Comparison of ENCODE assay signal across 26 mouse cellular contexts in genomic region chr6:34046551-34047186, GRCm38 (mm10). TPM values are rescaled to one million over a fixed set of nuclear protein-coding genes. Genes with fewer than 3 reads are reported as not detected.
DNase-seq lines count a peak whose midpoint lies in the region; ATAC-seq and TF ChIP-seq lines count a peak whose summit lies in the region.
"Had no signal": no experiment of that assay in that cellular context is flagged by ENCODE, and none has a peak within 500 bp of the region (broad histone marks: within the 10 kb centered on the region; RNA-seq: fewer than 3 reads in every experiment).

No protein-coding gene starts in this region.

- H3K4me3 ChIP-seq in forebrain, embryonic 11.5 days (ENCODE audit: low read depth, low read length), result no peak overlapping the region
- no peak overlapping the region for H3K4me3 ChIP-seq in forebrain, embryonic 13.5 days
- no peak overlapping the region for H3K4me3 ChIP-seq in lung, embryonic 14.5 days (ENCODE audit: low read depth, low read length)
- H3K4me3 ChIP-seq in lung, adult 2 months (replicated peaks; ENCODE audit: extremely low read depth, low read depth, low read length), result no peak overlapping the region
- H3K4me3 ChIP-seq in kidney, embryonic 15.5 days (replicated peaks), result no peak overlapping the region
- H3K4me3 ChIP-seq: embryonic facial prominence, embryonic 15.5 days; forebrain, embryonic 15.5 days; gastrocnemius, adult 2 months; heart, embryonic 15.5 days; left cerebral cortex, adult 2 months; limb, embryonic 12.5 days; megakaryocyte, embryonic 14.5 days had no signal

- no peak for ATAC-seq in forebrain, embryonic 11.5 days (replicated peaks; ENCODE audit: low FRiP score)
- ATAC-seq in forebrain, embryonic 13.5 days, result no peak
- no peak for ATAC-seq in lung, embryonic 14.5 days (ENCODE audit: insufficient read depth)
- ATAC-seq in kidney, embryonic 15.5 days (replicated peaks; ENCODE audit: low FRiP score), result no peak
- ATAC-seq: forebrain, embryonic 15.5 days; inflammation-experienced regulatory T-cells, adult 6 months had no signal

- no peak overlapping the region for H3K9ac ChIP-seq in forebrain, embryonic 11.5 days (ENCODE audit: low read length)
- H3K9ac ChIP-seq in forebrain, embryonic 13.5 days, result no peak overlapping the region
- no peak overlapping the region for H3K9ac ChIP-seq in lung, embryonic 14.5 days
- H3K9ac ChIP-seq in kidney, embryonic 15.5 days, result no peak overlapping the region
- H3K9ac ChIP-seq: embryonic facial prominence, embryonic 15.5 days; forebrain, embryonic 15.5 days; heart, embryonic 15.5 days; limb, embryonic 12.5 days; liver, embryonic 14.5 days had no signal

- H3K36me3 ChIP-seq in forebrain, embryonic 11.5 days (ENCODE audit: control insufficient read depth, insufficient read depth, low read length), result no peaks in the 10 kb centered on the region
- H3K36me3 ChIP-seq in forebrain, embryonic 13.5 days (ENCODE audit: poor library complexity, severe bottlenecking), result no peaks in the 10 kb centered on the region
- no peaks in the 10 kb centered on the region for H3K36me3 ChIP-seq in lung, embryonic 14.5 days (ENCODE audit: insufficient read depth)
- H3K36me3 ChIP-seq in kidney, embryonic 15.5 days, result no peaks in the 10 kb centered on the region
- H3K36me3 ChIP-seq: embryonic facial prominence, embryonic 15.5 days; forebrain, embryonic 15.5 days; heart, embryonic 15.5 days; limb, embryonic 12.5 days had no signal

- peak; percentile 48 for DNase-seq in forebrain, embryonic 11.5 days (ENCODE audit: low spot score)
- peak; percentile 24 for DNase-seq in lung, embryonic 14.5 days
- no peak for DNase-seq in lung, adult 2 months
- peak; percentile 49 for DNase-seq in brain, adult 2 months (ENCODE audit: low read depth, low spot score)
- peak; percentile 69 for DNase-seq in retina, embryonic 14.5 days (ENCODE audit: low spot score)
- no peak for DNase-seq in adrenal gland, adult 8-10 months
- DNase-seq: adrenal gland, adult 2 months; cerebellum, adult 11-12 months; cerebellum, postnatal 25 days; gastrocnemius, adult 2 months; kidney, postnatal 10 days; lung, postnatal 14 days; thymus, postnatal 25 days had no signal

- TF ChIP-seq CTCF in lung, embryonic 14.5 days (IDR thresholded peaks at IDR 0.05; ENCODE audit: low read depth), result no peak
- no peak for TF ChIP-seq CTCF in lung, adult 2 months (IDR thresholded peaks at IDR 0.05; ENCODE audit: insufficient read depth, low read length)

- no peak overlapping the region for H3K27ac ChIP-seq in forebrain, embryonic 11.5 days (ENCODE audit: low read depth, low read length)
- H3K27ac ChIP-seq in forebrain, embryonic 13.5 days, result no peak overlapping the region
- peak overlapping the region; percentile 32; the same call in 1 of the 2 replicates for H3K27ac ChIP-seq in lung, embryonic 14.5 days (ENCODE audit: low read depth)
- H3K27ac ChIP-seq in kidney, embryonic 15.5 days, result no peak overlapping the region
- H3K27ac ChIP-seq: embryonic facial prominence, embryonic 15.5 days; forebrain, embryonic 15.5 days; gastrocnemius, adult 2 months; heart, embryonic 15.5 days; left cerebral cortex, adult 2 months; limb, embryonic 12.5 days; liver, embryonic 14.5 days had no signal

- no peaks in the 10 kb centered on the region for H3K27me3 ChIP-seq in forebrain, embryonic 11.5 days (ENCODE audit: control insufficient read depth, insufficient read depth, low read length)
- H3K27me3 ChIP-seq in forebrain, embryonic 13.5 days, result peaks cover 3% of the 10 kb centered on the region; the same call in 1 of the 2 replicates
- H3K27me3 ChIP-seq in lung, embryonic 14.5 days (ENCODE audit: insufficient read depth, low read length), result no peaks in the 10 kb centered on the region
- H3K27me3 ChIP-seq in kidney, embryonic 15.5 days, result no peaks in the 10 kb centered on the region
- H3K27me3 ChIP-seq: CH12.LX; embryonic facial prominence, embryonic 15.5 days; forebrain, embryonic 15.5 days; heart, embryonic 15.5 days had no signal

- H3K9me3 ChIP-seq in forebrain, embryonic 11.5 days (ENCODE audit: control insufficient read depth, low read length), result no peaks in the 10 kb centered on the region
- H3K9me3 ChIP-seq in forebrain, embryonic 13.5 days (replicated peaks), result no peaks in the 10 kb centered on the region
- no peaks in the 10 kb centered on the region for H3K9me3 ChIP-seq in lung, embryonic 14.5 days (ENCODE audit: low read depth, low read length)
- H3K9me3 ChIP-seq in kidney, embryonic 15.5 days (replicated peaks), result no peaks in the 10 kb centered on the region
- H3K9me3 ChIP-seq: embryonic facial prominence, embryonic 15.5 days; forebrain, embryonic 15.5 days; heart, embryonic 15.5 days; limb, embryonic 12.5 days had no signal

- 72% methylated on average over 11 of the region's 11 CpGs for WGBS in forebrain, embryonic 11.5 days
- WGBS in forebrain, embryonic 13.5 days, result 68% methylated on average over 11 of the region's 11 CpGs
- WGBS in lung, embryonic 14.5 days, result 59% methylated on average over 11 of the region's 11 CpGs
- WGBS in lung, adult 2 months, result 68% methylated on average over 11 of the region's 11 CpGs
- 77% methylated on average over 10 of the region's 11 CpGs for WGBS in kidney, embryonic 15.5 days

- no peak overlapping the region for H3K4me2 ChIP-seq in forebrain, embryonic 11.5 days (ENCODE audit: low read depth, low read length, severe bottlenecking)
- no peak overlapping the region for H3K4me2 ChIP-seq in forebrain, embryonic 13.5 days
- H3K4me2 ChIP-seq in lung, embryonic 14.5 days, result no peak overlapping the region
- no peak overlapping the region for H3K4me2 ChIP-seq in kidney, embryonic 15.5 days
- H3K4me2 ChIP-seq: embryonic facial prominence, embryonic 15.5 days; forebrain, embryonic 15.5 days; heart, embryonic 15.5 days; limb, embryonic 12.5 days had no signal

- no peak for TF ChIP-seq POLR2A in lung, adult 2 months (IDR thresholded peaks at IDR 0.05; ENCODE audit: borderline replicate concordance, extremely low read depth, low read depth, low read length)

- H3K4me1 ChIP-seq in forebrain, embryonic 11.5 days (replicated peaks; ENCODE audit: control insufficient read depth, insufficient read depth, low read length), result peaks cover 2% of the 10 kb centered on the region; the same call in 1 of the 2 replicates
- H3K4me1 ChIP-seq in forebrain, embryonic 13.5 days, result peaks cover 25% of the 10 kb centered on the region
- no peaks in the 10 kb centered on the region; the same call in 1 of the 2 replicates for H3K4me1 ChIP-seq in lung, embryonic 14.5 days (ENCODE audit: insufficient read depth)
- no peaks in the 10 kb centered on the region; the same call in 1 of the 2 replicates for H3K4me1 ChIP-seq in lung, adult 2 months (ENCODE audit: control insufficient read depth, insufficient read depth, low read length)
- H3K4me1 ChIP-seq in kidney, embryonic 15.5 days, result peaks cover 8% of the 10 kb centered on the region; the same call in 1 of the 2 replicates
- H3K4me1 ChIP-seq: embryonic facial prominence, embryonic 15.5 days; megakaryocyte, embryonic 14.5 days had no signal

RNA-seq across cellular contexts. Expression of gene Lrguk, which starts 17.4 kb away (rescaled TPM):
- 0.79 and 2.2 TPM in 2 replicates for polyA plus RNA-seq in forebrain, embryonic 11.5 days (2014; fragmentation: Nextera tagmentation; extraction: Ambion mirVana)
- 0.56 and 0.94 TPM in 2 replicates for polyA plus RNA-seq in forebrain, embryonic 13.5 days (2015; fragmentation: Nextera tagmentation; extraction: Ambion mirVana)
- 3.5 and 3.6 TPM in 2 replicates for polyA plus RNA-seq in lung, embryonic 14.5 days (2014; fragmentation: Nextera tagmentation; extraction: Ambion mirVana)
- 1.5 and 2.1 TPM in 2 replicates for polyA plus RNA-seq in lung, adult 2 months (2012; rRNA removed)
- total RNA-seq in adrenal gland, adult 8-10 months (2022), result 1 to 10 TPM in 2 of 4 experiments, under 1 TPM in 2; 0.63 to 1.7 (median 1.1) TPM
- 1.1 and 1.3 TPM in 2 replicates for polyA plus RNA-seq in kidney, embryonic 15.5 days (2015; fragmentation: Nextera tagmentation; extraction: Ambion mirVana)
- total RNA-seq: granulocyte monocyte progenitor cell, adult 5-6 weeks had no signal
- polyA plus RNA-seq: inflammation-experienced regulatory T-cells, adult 6 months; small intestine, adult 2 months had no signal

Comparison
In these comparisons a context has a peak if more than half of its experiments do, and no peak if none do; other contexts are left out.
1. DNase-seq: peak in forebrain, embryonic 11.5 days (single experiment), lung, embryonic 14.5 days (single experiment), brain, adult 2 months (single experiment) and retina, embryonic 14.5 days (single experiment); none in lung, adult 2 months (single experiment) and adrenal gland, adult 8-10 months (single experiment).